In the genomic region with DNA sequence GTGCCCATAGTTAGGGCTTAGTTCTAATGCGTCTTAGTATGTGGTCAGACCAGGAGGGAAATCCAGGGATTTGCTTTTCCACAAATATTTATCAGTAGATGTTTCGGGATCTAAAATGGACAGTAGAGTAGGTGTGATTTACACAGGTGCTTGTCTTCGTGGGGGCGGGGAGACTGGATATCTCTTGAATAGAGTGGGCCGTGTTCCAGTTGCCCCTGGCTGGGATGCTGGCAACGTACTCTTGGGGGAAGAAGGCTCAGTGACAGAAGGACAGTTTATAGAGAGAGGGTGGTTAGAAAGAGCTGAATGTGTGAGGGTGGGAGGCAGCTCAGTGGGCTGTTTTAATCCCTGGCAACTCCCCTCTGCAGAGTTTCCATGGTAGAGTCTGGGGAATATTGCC, we compare ENCODE assay signal across 26 mouse cellular contexts.
DNase-seq lines count a peak whose midpoint lies in the region; ATAC-seq and TF ChIP-seq lines count a peak whose summit lies in the region.
"Had no signal": no experiment of that assay in that cellular context is flagged by ENCODE, and none has a peak within 500 bp of the region (broad histone marks: within the 10 kb centered on the region; RNA-seq: fewer than 3 reads in every experiment).

No protein-coding gene starts in this region.

- H3K4me3 ChIP-seq in heart, embryonic 10.5 days: no peak overlapping the region
- H3K4me3 ChIP-seq in heart, embryonic 12.5 days: no peak overlapping the region
- H3K4me3 ChIP-seq in E14TG2a.4 (replicated peaks; ENCODE audit: low read length): 0 out of 2 replicates have a peak overlapping the region, but pooled peaks have one; percentile 6
- H3K4me3 ChIP-seq in limb, embryonic 10.5 days: no peak overlapping the region
- H3K4me3 ChIP-seq: forebrain, embryonic 10.5 days; forebrain, embryonic 13.5 days; gastrocnemius, adult 2 months; heart, embryonic 15.5 days; hindbrain, embryonic 12.5 days; hindbrain, embryonic 15.5 days had no signal

- no peak for ATAC-seq in heart, embryonic 12.5 days (ENCODE audit: insufficient number of reproducible peaks, low FRiP score)
- ATAC-seq: activated CD4-positive, CD25-positive, alpha-beta regulatory T cell, adult 4 months; forebrain, embryonic 13.5 days; forebrain, embryonic 16.5 days; intestine, postnatal 0 days had no signal

- peaks cover 17% of the 10 kb centered on the region; the same call in 1 of the 2 replicates for H3K27me3 ChIP-seq in heart, embryonic 10.5 days (ENCODE audit: insufficient read depth, poor library complexity, severe bottlenecking)
- H3K27me3 ChIP-seq in heart, embryonic 12.5 days (replicated peaks): peaks cover 13% of the 10 kb centered on the region; the same call in 1 of the 2 replicates
- 0 out of 2 replicates have a peak, but pooled peaks cover 1% of the 10 kb centered on the region for H3K27me3 ChIP-seq in E14TG2a.4 (ENCODE audit: insufficient read depth, low read length)
- H3K27me3 ChIP-seq in limb, embryonic 10.5 days (ENCODE audit: low read depth, poor library complexity, severe bottlenecking): 0 out of 2 replicates have a peak, but pooled peaks cover 8% of the 10 kb centered on the region
- H3K27me3 ChIP-seq: CH12.LX; forebrain, embryonic 13.5 days; heart, embryonic 15.5 days; hindbrain, embryonic 12.5 days; hindbrain, embryonic 15.5 days had no signal

- H3K9me3 ChIP-seq in heart, embryonic 10.5 days: no peaks in the 10 kb centered on the region
- H3K9me3 ChIP-seq in heart, embryonic 12.5 days (replicated peaks): no peaks in the 10 kb centered on the region
- H3K9me3 ChIP-seq in E14TG2a.4 (ENCODE audit: low read length): peaks cover 8% of the 10 kb centered on the region
- no peaks in the 10 kb centered on the region for H3K9me3 ChIP-seq in limb, embryonic 10.5 days (replicated peaks)
- H3K9me3 ChIP-seq: forebrain, embryonic 10.5 days; forebrain, embryonic 13.5 days; heart, embryonic 15.5 days; hindbrain, embryonic 12.5 days; hindbrain, embryonic 15.5 days had no signal

- H3K9ac ChIP-seq in heart, embryonic 12.5 days: no peak overlapping the region
- H3K9ac ChIP-seq: forebrain, embryonic 13.5 days; heart, embryonic 15.5 days; hindbrain, embryonic 12.5 days; hindbrain, embryonic 15.5 days had no signal

- peaks cover 50% of the 10 kb centered on the region for H3K4me1 ChIP-seq in heart, embryonic 10.5 days
- peaks cover 46% of the 10 kb centered on the region for H3K4me1 ChIP-seq in heart, embryonic 12.5 days (replicated peaks)
- H3K4me1 ChIP-seq in E14TG2a.4 (replicated peaks; ENCODE audit: low read depth, low read length): peaks cover 51% of the 10 kb centered on the region
- peaks cover 29% of the 10 kb centered on the region for H3K4me1 ChIP-seq in limb, embryonic 10.5 days
- H3K4me1 ChIP-seq: hindbrain, embryonic 15.5 days had no signal

- TF ChIP-seq CTCF in E14TG2a.4 (conservative IDR thresholded peaks at IDR 0.05; ENCODE audit: low read length): no peak

- H3K4me2 ChIP-seq in heart, embryonic 12.5 days: no peak overlapping the region
- H3K4me2 ChIP-seq: forebrain, embryonic 13.5 days; heart, embryonic 15.5 days; hindbrain, embryonic 12.5 days; hindbrain, embryonic 15.5 days had no signal

- DNase-seq in cerebellum, postnatal 14 days: peak; percentile 23 to 34
- DNase-seq in cerebellum, postnatal 25 days: no peak
- no peak for DNase-seq in heart, embryonic 10.5 days (ENCODE audit: low spot score)
- DNase-seq in limb, embryonic 10.5 days (ENCODE audit: low spot score): no peak
- DNase-seq in frontal cortex, postnatal 25 days (ENCODE audit: low spot score in 2 of 2): no peak
- DNase-seq: adrenal gland, adult 8-10 months; adrenal gland, postnatal 25 days; B cell, adult 2 months; cerebellum, adult 2 months; cerebellum, adult 9-11 months; gastrocnemius, adult 2 months; gastrocnemius, postnatal 14 days; heart, adult 18-20 months; heart, postnatal 10 days; kidney, adult 2 months had no signal

- no peaks in the 10 kb centered on the region for H3K36me3 ChIP-seq in heart, embryonic 10.5 days
- H3K36me3 ChIP-seq in heart, embryonic 12.5 days: no peaks in the 10 kb centered on the region
- H3K36me3 ChIP-seq in E14TG2a.4 (ENCODE audit: insufficient read depth, low read length): no peaks in the 10 kb centered on the region
- no peaks in the 10 kb centered on the region for H3K36me3 ChIP-seq in limb, embryonic 10.5 days
- H3K36me3 ChIP-seq: forebrain, embryonic 10.5 days; heart, embryonic 15.5 days; hindbrain, embryonic 12.5 days; hindbrain, embryonic 15.5 days had no signal

- 78% methylated on average over 6 of the region's 6 CpGs for WGBS in heart, embryonic 10.5 days
- 79% methylated on average over 6 of the region's 6 CpGs for WGBS in heart, embryonic 12.5 days
- WGBS in limb, embryonic 10.5 days: 77% methylated on average over 6 of the region's 6 CpGs

- H3K27ac ChIP-seq in heart, embryonic 10.5 days: peak overlapping the region; percentile 16; the same call in 1 of the 2 replicates
- no peak overlapping the region for H3K27ac ChIP-seq in heart, embryonic 12.5 days (ENCODE audit: poor library complexity, severe bottlenecking)
- 0 out of 2 replicates have a peak overlapping the region, but pooled peaks have one; percentile 25 for H3K27ac ChIP-seq in limb, embryonic 10.5 days
- H3K27ac ChIP-seq: forebrain, embryonic 10.5 days; forebrain, embryonic 13.5 days; gastrocnemius, adult 2 months; heart, embryonic 15.5 days; hindbrain, embryonic 12.5 days; hindbrain, embryonic 15.5 days had no signal

Comparison
In these comparisons a context has a peak if more than half of its experiments do, and no peak if none do; other contexts are left out.
1. DNase-seq: peak in cerebellum, postnatal 14 days (2 of 2); none in cerebellum, postnatal 25 days (0 of 2), heart, embryonic 10.5 days (single experiment), limb, embryonic 10.5 days (single experiment) and frontal cortex, postnatal 25 days (0 of 2).